Mouse (Mus musculus): ENCODE data around the gene Srrm3. TPM values are rescaled to one million over a fixed set of nuclear protein-coding genes. Genes with fewer than 3 reads are reported as not detected.

Gene Srrm3
- not detected for polyA plus RNA-seq (2014; fragmentation: Illumina TruSeq; extraction: RNeasy Lipid Tissue Mini Kit (QIAGEN cat#74804))

GRCm38 (mm10) chr5:135806555-135807262, at the start of gene Srrm3:
Gene Srrm3, plus strand, starts transcription at chr5:135806890.

GRCm38 (mm10) chr5:135777796-135778470, 28.8 kb upstream of the Srrm3 start, which contains the start of gene Styxl1:
Gene Styxl1, minus strand, starts transcription at chr5:135778385.

GRCm38 (mm10) chr5:135778471-135779445, 27.9 kb upstream of the Srrm3 start, which contains the start of gene Mdh2:
Gene Mdh2, plus strand, starts transcription at chr5:135778480.

GRCm38 (mm10) chr5:135887675-135888102, 81.0 kb downstream of the Srrm3 start, which contains the start of gene Hspb1:
Gene Hspb1, plus strand, starts transcription at chr5:135887919.

Other genes starting within 250 kb of the Srrm3 start
- gene Ccl26, start 243.3 kb upstream of the Srrm3 start, polyA plus RNA-seq (2014; fragmentation: Illumina TruSeq; extraction: RNeasy Lipid Tissue Mini Kit (QIAGEN cat#74804)): not detected
- not detected for gene Ccl24, start 233.8 kb upstream of the Srrm3 start, polyA plus RNA-seq (2014; fragmentation: Illumina TruSeq; extraction: RNeasy Lipid Tissue Mini Kit (QIAGEN cat#74804))
- 9.5 TPM for gene Rhbdd2, start 174.3 kb upstream of the Srrm3 start, polyA plus RNA-seq (2014; fragmentation: Illumina TruSeq; extraction: RNeasy Lipid Tissue Mini Kit (QIAGEN cat#74804))
- 25.7 TPM for gene Por, start 136.9 kb upstream of the Srrm3 start, polyA plus RNA-seq (2014; fragmentation: Illumina TruSeq; extraction: RNeasy Lipid Tissue Mini Kit (QIAGEN cat#74804))
- 4.5 TPM for gene Tmem120a, start 62.4 kb upstream of the Srrm3 start, polyA plus RNA-seq (2014; fragmentation: Illumina TruSeq; extraction: RNeasy Lipid Tissue Mini Kit (QIAGEN cat#74804))
- 2.7 TPM for gene Styxl1, start 28.5 kb upstream of the Srrm3 start, polyA plus RNA-seq (2014; fragmentation: Illumina TruSeq; extraction: RNeasy Lipid Tissue Mini Kit (QIAGEN cat#74804))
- gene Mdh2, start 28.4 kb upstream of the Srrm3 start, polyA plus RNA-seq (2014; fragmentation: Illumina TruSeq; extraction: RNeasy Lipid Tissue Mini Kit (QIAGEN cat#74804)): 28.0 TPM
- gene Hspb1, start 81.0 kb downstream of the Srrm3 start, polyA plus RNA-seq (2014; fragmentation: Illumina TruSeq; extraction: RNeasy Lipid Tissue Mini Kit (QIAGEN cat#74804)): 0.57 TPM
- gene Ywhag, start 127.7 kb downstream of the Srrm3 start, polyA plus RNA-seq (2014; fragmentation: Illumina TruSeq; extraction: RNeasy Lipid Tissue Mini Kit (QIAGEN cat#74804)): 149 TPM
- 2.1 TPM for gene Ssc4d, start 167.6 kb downstream of the Srrm3 start, polyA plus RNA-seq (2014; fragmentation: Illumina TruSeq; extraction: RNeasy Lipid Tissue Mini Kit (QIAGEN cat#74804))
- 2.6 TPM for gene Zp3, start 173.2 kb downstream of the Srrm3 start, polyA plus RNA-seq (2014; fragmentation: Illumina TruSeq; extraction: RNeasy Lipid Tissue Mini Kit (QIAGEN cat#74804))
- gene Dtx2, start 187.9 kb downstream of the Srrm3 start, polyA plus RNA-seq (2014; fragmentation: Illumina TruSeq; extraction: RNeasy Lipid Tissue Mini Kit (QIAGEN cat#74804)): 1.2 TPM
- gene Upk3b, start 231.6 kb downstream of the Srrm3 start, polyA plus RNA-seq (2014; fragmentation: Illumina TruSeq; extraction: RNeasy Lipid Tissue Mini Kit (QIAGEN cat#74804)): 6.8 TPM
- not detected for gene Upk3bl, start 247.6 kb downstream of the Srrm3 start, polyA plus RNA-seq (2014; fragmentation: Illumina TruSeq; extraction: RNeasy Lipid Tissue Mini Kit (QIAGEN cat#74804))

All from ovary, adult 10 weeks (tissue).